Mouse (Mus musculus) spleen, postnatal 4 days (tissue): Measurements from ENCODE around the gene Kdelr2.

Experiments used
- DNase-seq, 2 experiments: peaks; one replicate each; pipeline ENCODE4 v3.0.0; 2022; ENCODE audit warnings: low spot score in 2 of 2

Kdelr2 gene

GRCm38 (mm10) chr5:143470421-143471164 is 67.0 kb downstream of the Kdelr2 start:
- peak; percentile 59 to 74 for DNase-seq

GRCm38 (mm10) chr5:143471165-143471546 is 67.5 kb downstream of the Kdelr2 start:
- DNase-seq: no peak
